Mouse (Mus musculus) MEL (cell line): ENCODE results near the gene Mdga1. TPM values are rescaled to one million over a fixed set of nuclear protein-coding genes. Genes with fewer than 3 reads are reported as not detected.
A peak's percentile ranks its signal among the peaks of the same experiment; 100 is the strongest.

Experiments
- DNase-seq: peaks from one replicate; pipeline ENCODE4 v3.0.0; 2011; ENCODE audit warnings: low read depth, low spot score
- H3K27ac ChIP-seq: 2 replicates; pipeline ENCODE4 v1.5.1; 2012; ENCODE audit warnings: low read depth, mild to moderate bottlenecking, control low read depth, low read length, moderate library complexity; ENCODE audit not compliant: control insufficient read depth
- H3K27me3 ChIP-seq, 2 experiments: fragments of 150-350 bp in 1 of 2; sonication (generic) in 1 of 2; 2 replicates each; pipeline ENCODE4 v1.6.1; 2012; ENCODE audit warnings: low read length in 2 of 2, mild to moderate bottlenecking in 2 of 2, improper control_type of control experiment in 1 of 2, moderate library complexity in 1 of 2; ENCODE audit not compliant: insufficient read depth in 2 of 2, control insufficient read depth in 1 of 2
- H3K36me3 ChIP-seq, 2 experiments: 2 replicates each; pipeline ENCODE4 v1.6.1; 2012 to 2014; ENCODE audit warnings: low read length in 2 of 2, improper control_type of control experiment in 1 of 2, inconsistent platforms in 1 of 2, mild to moderate bottlenecking in 1 of 2; ENCODE audit not compliant: insufficient read depth in 2 of 2, control insufficient read depth in 1 of 2
- H3K4me1 ChIP-seq, 2 experiments: fragments of 150-350 bp in 1 of 2; sonication (generic) in 1 of 2; 2 replicates each; pipeline ENCODE4 v1.6.1; 2012; ENCODE audit warnings: low read length in 2 of 2, improper control_type of control experiment in 1 of 2, mild to moderate bottlenecking in 1 of 2; ENCODE audit not compliant: insufficient read depth in 2 of 2, control insufficient read depth in 1 of 2
- H3K4me3 ChIP-seq, 2 experiments: fragments of 150-350 bp in 1 of 2; sonication (generic) in 1 of 2; 2 replicates each; pipeline ENCODE4 v1.5.1; 2012; ENCODE audit warnings: low read depth in 2 of 2, low read length in 2 of 2, mild to moderate bottlenecking in 2 of 2, moderate library complexity in 2 of 2, control low read depth in 1 of 2, improper control_type of control experiment in 1 of 2; ENCODE audit not compliant: control insufficient read depth in 1 of 2, insufficient read depth in 1 of 2
- H3K79me2 ChIP-seq: 2 replicates; pipeline ENCODE4 v1.6.1; 2012; ENCODE audit warnings: mild to moderate bottlenecking, low read length, moderate library complexity; ENCODE audit not compliant: control insufficient read depth, poor library complexity, insufficient read depth
- H3K9ac ChIP-seq: 2 replicates; pipeline ENCODE4 v1.6.1; 2012; ENCODE audit warnings: low read depth, mild to moderate bottlenecking, control low read depth, low read length, moderate library complexity; ENCODE audit not compliant: control insufficient read depth, poor library complexity, severe bottlenecking
- H3K9me3 ChIP-seq: fragments of 150-350 bp; sonication (generic); replicated peaks from 2 replicates; pipeline ENCODE4 v1.6.1; 2012; ENCODE audit warnings: mild to moderate bottlenecking, low read length, improper control_type of control experiment, moderate library complexity; ENCODE audit not compliant: insufficient read depth
- BHLHE40 ChIP-seq: IDR thresholded peaks from 2 replicates; pipeline ENCODE4 v1.6.1; 2012; ENCODE audit warnings: low read depth, mild to moderate bottlenecking, inconsistent platforms, low read length, improper control_type of control experiment, borderline replicate concordance
- CTCF ChIP-seq, 3 experiments: IDR thresholded peaks in 2 of 3; conservative IDR thresholded peaks in 1 of 3; 2 replicates each; pipeline ENCODE4 v1.5.1; 2011 to 2012; ENCODE audit warnings: low read length in 3 of 3, low read depth in 2 of 3, mild to moderate bottlenecking in 2 of 3, improper control_type of control experiment in 1 of 3, inconsistent platforms in 1 of 3, mixed read lengths in 1 of 3, moderate library complexity in 1 of 3; ENCODE audit not compliant: control insufficient read depth in 1 of 3, insufficient read depth in 1 of 3, poor library complexity in 1 of 3, severe bottlenecking in 1 of 3
- EP300 ChIP-seq, 2 experiments: IDR thresholded peaks; 2 replicates each; pipeline ENCODE4 v1.6.1; 2011; ENCODE audit warnings: improper control_type of control experiment in 2 of 2, low read length in 2 of 2, low read depth in 1 of 2, mild to moderate bottlenecking in 1 of 2
- ETS1 ChIP-seq: IDR thresholded peaks from 2 replicates; pipeline ENCODE4 v1.6.1; 2012; ENCODE audit warnings: low read depth, mild to moderate bottlenecking, inconsistent platforms, low read length, improper control_type of control experiment, moderate library complexity
- GABPA ChIP-seq: IDR thresholded peaks from 2 replicates; pipeline ENCODE4 v1.6.1; 2012; ENCODE audit warnings: low read depth, mild to moderate bottlenecking, inconsistent platforms, low read length, improper control_type of control experiment, moderate library complexity
- HCFC1 ChIP-seq: IDR thresholded peaks from 2 replicates; pipeline ENCODE4 v1.6.1; 2012; ENCODE audit warnings: low read depth, mild to moderate bottlenecking, inconsistent platforms, low read length, improper control_type of control experiment, moderate library complexity
- KAT2A ChIP-seq: conservative IDR thresholded peaks from 2 replicates; pipeline ENCODE4 v1.6.1; 2012; ENCODE audit warnings: low read depth, low read length, improper control_type of control experiment, inconsistent platforms
- MAX ChIP-seq: IDR thresholded peaks from 2 replicates; pipeline ENCODE4 v1.6.1; 2011; ENCODE audit warnings: low read length, improper control_type of control experiment
- MAZ ChIP-seq: IDR thresholded peaks from 2 replicates; pipeline ENCODE4 v1.6.1; 2012; ENCODE audit warnings: low read depth, mild to moderate bottlenecking, inconsistent platforms, low read length, improper control_type of control experiment
- MEF2A ChIP-seq: IDR thresholded peaks from 2 replicates; pipeline ENCODE4 v1.6.1; 2014; ENCODE audit warnings: low read depth, mild to moderate bottlenecking, inconsistent platforms, low read length, improper control_type of control experiment; ENCODE audit not compliant: poor library complexity, insufficient replicate concordance, severe bottlenecking; ENCODE audit errors: extremely low read depth
- MXI1 ChIP-seq: IDR thresholded peaks from 2 replicates; pipeline ENCODE4 v1.6.1; 2011; ENCODE audit warnings: mild to moderate bottlenecking, low read depth, low read length, improper control_type of control experiment
- MYC ChIP-seq: IDR thresholded peaks from 2 replicates; pipeline ENCODE4 v1.6.1; 2011; ENCODE audit warnings: low read depth, mild to moderate bottlenecking, low read length, improper control_type of control experiment, moderate library complexity
- NELFE ChIP-seq: IDR thresholded peaks from 2 replicates; pipeline ENCODE4 v1.6.1; 2011; ENCODE audit warnings: low read depth, low read length, improper control_type of control experiment
- POLR2AphosphoS2 ChIP-seq: IDR thresholded peaks from 2 replicates; pipeline ENCODE4 v1.6.1; 2011; ENCODE audit warnings: low read length, improper control_type of control experiment
- SIN3A ChIP-seq: IDR thresholded peaks from 2 replicates; pipeline ENCODE4 v1.6.1; 2012; ENCODE audit warnings: low read length, improper control_type of control experiment, inconsistent platforms
- SMC3 ChIP-seq: IDR thresholded peaks from 2 replicates; pipeline ENCODE4 v1.6.1; 2011; ENCODE audit warnings: low read depth, low read length, improper control_type of control experiment
- TCF12 ChIP-seq: IDR thresholded peaks from 2 replicates; pipeline ENCODE4 v1.6.1; 2014; ENCODE audit warnings: low read depth, mild to moderate bottlenecking, inconsistent platforms, low read length, improper control_type of control experiment, moderate library complexity
- ZC3H11A ChIP-seq: IDR thresholded peaks from 2 replicates; pipeline ENCODE4 v1.6.1; 2012; ENCODE audit warnings: low read depth, mild to moderate bottlenecking, inconsistent platforms, low read length, improper control_type of control experiment
- ZKSCAN1 ChIP-seq: IDR thresholded peaks from 2 replicates; pipeline ENCODE4 v1.6.1; 2012; ENCODE audit warnings: low read depth, mild to moderate bottlenecking, inconsistent platforms, low read length, improper control_type of control experiment, moderate library complexity
- polyA plus RNA-seq, 2 experiments: library from polyadenylated mRNA; stranded (reverse) in 1 of 2; unstranded in 1 of 2; fragments of >175 nt in 1 of 2; fragments of >200 nt in 1 of 2; gene quantifications; 2 replicates each; pipeline versions ENCODE4 v1.2.1 to v1.2.4; 2012; ENCODE audit warnings: low replicate concordance in 2 of 2, low read depth in 1 of 2; ENCODE audit not compliant: insufficient read length in 2 of 2, insufficient read depth in 1 of 2, missing spikeins in 1 of 2
- total RNA-seq: library from RNA; depleted of rRNA; stranded (reverse); fragments of 300-350 nt; gene quantifications from 2 replicates; pipeline ENCODE4 v1.2.3, GENCODE M21; 2012

The Mdga1 gene
- total and polyA plus RNA-seq, 3 experiments, result 0.27 to 2.3 TPM; not detected in 1

DNA sequence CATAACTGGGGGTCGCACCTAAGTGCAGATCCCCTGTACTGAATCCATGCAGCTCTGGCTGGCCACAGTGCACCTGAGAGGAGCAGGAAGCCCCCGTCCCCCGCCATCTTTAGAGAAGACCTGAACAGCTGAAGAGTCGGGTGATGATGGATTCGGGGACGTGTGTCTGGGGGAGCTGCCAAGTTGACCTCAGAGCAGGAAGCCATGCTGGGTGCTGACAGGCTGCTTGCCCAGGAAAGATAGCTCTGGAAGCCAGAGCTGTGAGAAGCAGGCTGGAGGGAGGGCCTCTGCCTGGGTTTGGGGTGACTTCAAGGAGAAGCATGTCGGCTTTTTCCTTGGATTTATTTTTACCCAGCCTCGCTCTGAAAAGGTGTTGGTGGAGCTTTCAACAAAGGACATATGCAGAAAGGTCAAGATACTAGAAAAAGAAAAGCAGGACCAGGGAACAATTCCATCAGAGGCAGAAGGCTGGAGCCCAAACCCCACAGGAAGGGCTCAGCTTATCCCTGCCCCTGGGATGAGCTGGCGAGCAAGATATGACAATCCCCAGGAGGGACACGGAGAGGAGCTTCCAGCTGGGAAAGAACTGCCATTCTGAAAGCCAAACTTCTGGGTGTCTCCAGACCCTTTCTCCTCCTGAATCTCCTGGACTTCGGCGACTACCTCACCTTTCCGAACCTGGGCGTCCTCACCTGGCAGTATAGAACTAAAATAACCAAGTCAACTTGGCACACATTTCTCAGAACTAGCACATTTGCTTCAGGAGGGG, 146.3 kb downstream of the Mdga1 start:
- no peak overlapping the region for H3K27ac ChIP-seq
- peak overlapping the region; percentile 15 to 50; a peak in 3 of 4 replicates for H3K4me3 ChIP-seq
- peaks cover 0 to 8% of the 10 kb centered on the region in 2 experiments; a peak in 2 of 4 replicates for H3K36me3 ChIP-seq
- no peaks in the 10 kb centered on the region for H3K79me2 ChIP-seq
- peak; percentile 72 for DNase-seq
- H3K4me1 ChIP-seq, result peaks cover 6 to 19% of the 10 kb centered on the region in 2 experiments; a peak in 3 of 4 replicates
- peak overlapping the region; percentile 23; the same call in 1 of the 2 replicates for H3K9ac ChIP-seq
- no peak for TF ChIP-seq GABPA
- no peak for TF ChIP-seq ZKSCAN1
- TF ChIP-seq MXI1, result 0 out of 2 replicates have a peak, but pooled peaks have one; percentile 38
- 0 out of 2 replicates have a peak, but pooled peaks have one; percentile 24 for TF ChIP-seq BHLHE40
- no peak for TF ChIP-seq HCFC1
- no peak for TF ChIP-seq POLR2AphosphoS2
- TF ChIP-seq CTCF (IDR thresholded peaks at IDR 0.05 in 2 of 3, conservative IDR thresholded peaks at IDR 0.05 in 1 of 3; ENCODE audit: control insufficient read depth in 1 of 3, insufficient read depth in 1 of 3, low read depth in 2 of 3, low read length in 3 of 3, poor library complexity in 1 of 3, severe bottlenecking in 1 of 3), result no peak
- peak; percentile 31; the same call in 1 of the 2 replicates for TF ChIP-seq SIN3A
- no peak for TF ChIP-seq MAX
- peak; percentile 72 for TF ChIP-seq TCF12
- TF ChIP-seq MEF2A, result no peak
- peak; percentile 52 to 60 for TF ChIP-seq EP300 (IDR thresholded peaks at IDR 0.05; ENCODE audit: low read depth in 1 of 2, low read length in 2 of 2)
- peak; percentile 84 for TF ChIP-seq ETS1
- no peak for TF ChIP-seq KAT2A
- H3K9me3 ChIP-seq, result no peaks in the 10 kb centered on the region
- H3K27me3 ChIP-seq, result no peaks in the 10 kb centered on the region

DNA sequence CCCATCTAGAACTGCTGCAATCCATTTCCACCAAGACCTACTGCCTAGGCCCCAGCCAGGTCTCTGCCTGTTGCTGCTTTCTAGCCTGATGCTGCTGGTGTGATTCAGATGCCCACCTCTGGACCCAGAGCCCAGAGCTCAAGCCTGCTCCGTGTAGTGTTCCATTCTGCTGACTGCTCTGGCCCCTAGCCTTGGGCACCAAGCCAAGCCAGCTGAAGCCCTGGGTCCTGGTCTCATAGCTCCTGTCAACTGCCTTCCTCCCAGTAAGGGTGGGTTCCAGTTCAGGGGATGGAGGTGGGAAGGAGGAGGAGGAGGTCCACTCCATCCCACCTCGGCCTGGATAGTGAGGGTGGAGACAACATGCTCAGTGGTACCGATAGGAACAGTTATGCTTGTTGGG, 150.3 kb downstream of the Mdga1 start:
- Histone ChIP-seq H3K9me3 (no peaks in the 10 kb centered on the region), H3K27ac (no peak overlapping the region), H3K36me3 (peaks cover 0 to 8% of the 10 kb centered on the region in 2 experiments; a peak in 2 of 4 replicates), H3K9ac (no peak overlapping the region), H3K79me2 (no peaks in the 10 kb centered on the region), H3K4me1 (peaks cover 6 to 17% of the 10 kb centered on the region in 2 experiments; a peak in 3 of 4 replicates), H3K4me3 (no peak overlapping the region), H3K27me3 (no peaks in the 10 kb centered on the region)
- DNase-seq, result no peak
- TF ChIP-seq MAZ, result no peak
- no peak for TF ChIP-seq MYC
- TF ChIP-seq HCFC1, result no peak
- no peak for TF ChIP-seq KAT2A
- TF ChIP-seq ZC3H11A, result no peak
- TF ChIP-seq NELFE, result no peak
- no peak for TF ChIP-seq SMC3
